Mouse (Mus musculus) stomach, embryonic 14.5 days (tissue): ENCODE measurements around the gene Ovol2. TPM values are rescaled to one million over a fixed set of nuclear protein-coding genes. Genes with fewer than 3 reads are reported as not detected.
A peak's percentile ranks its signal among the peaks of the same experiment; 100 is the strongest.

Experiments
- ATAC-seq: fragments of 200-750 bp; cut with Nextera tagmentation; 2 replicates; pipeline ENCODE4 v1.8.0; 2017; ENCODE audit warnings: low read depth, moderate TSS enrichment; ENCODE audit not compliant: insufficient number of reproducible peaks, insufficient read depth, low FRiP score
- H3K27ac ChIP-seq: fragments of 300-500 bp; sonication (generic); 2 replicates; pipeline ENCODE4 v1.5.1; 2014; ENCODE audit warnings: mild to moderate bottlenecking, low read length, moderate library complexity, mixed read lengths
- H3K27me3 ChIP-seq: fragments of 300-500 bp; sonication (generic); 2 replicates; pipeline ENCODE4 v1.6.1; 2014; ENCODE audit warnings: low read length, control low read depth, mixed read lengths; ENCODE audit not compliant: control insufficient read depth, insufficient read depth
- H3K36me3 ChIP-seq: fragments of 300-500 bp; sonication (generic); 2 replicates; pipeline ENCODE4 v1.6.1; 2014; ENCODE audit warnings: mild to moderate bottlenecking, control low read depth, low read length, moderate library complexity, mixed read lengths; ENCODE audit not compliant: control insufficient read depth, insufficient read depth
- H3K4me1 ChIP-seq: fragments of 300-500 bp; sonication (generic); 2 replicates; pipeline ENCODE4 v1.6.1; 2014; ENCODE audit warnings: low read length, control low read depth, mixed read lengths; ENCODE audit not compliant: control insufficient read depth, insufficient read depth
- H3K4me2 ChIP-seq: fragments of 300-500 bp; sonication (generic); replicated peaks from 2 replicates; pipeline ENCODE4 v1.6.1; 2014; ENCODE audit warnings: low read depth, low read length, control low read depth
- H3K4me3 ChIP-seq: fragments of 300-500 bp; sonication (generic); 2 replicates; pipeline ENCODE4 v1.5.1; 2014; ENCODE audit warnings: low read depth, low read length, control low read depth
- H3K9ac ChIP-seq: fragments of 300-500 bp; sonication (generic); replicated peaks from 2 replicates; pipeline ENCODE4 v1.6.1; 2014; ENCODE audit warnings: low read depth, mild to moderate bottlenecking, control low read depth, low read length, moderate library complexity, mixed read lengths
- H3K9me3 ChIP-seq: fragments of 300-500 bp; sonication (generic); 2 replicates; pipeline ENCODE4 v1.6.1; 2016; ENCODE audit warnings: low read depth, low read length, control low read depth; ENCODE audit not compliant: control insufficient read depth
- WGBS: fragments of 180-500 bp; shearing (Covaris S2); extraction: QIAGEN DNeasy Blood & Tissue Kit; methylation state at CpG from one replicate; pipeline ENCODE4 v1.1.7; 2014; 5-methylcytosine and 5-hydroxymethylcytosine counted together
- polyA plus RNA-seq: library from polyadenylated mRNA; unstranded; fragments of >200 nt; fragmentation: Nextera tagmentation; extraction: Ambion mirVana; gene quantifications from 2 replicates; pipeline ENCODE4 v1.2.1, GENCODE M21; 2014

Ovol2 gene
- polyA plus RNA-seq, 1 experiment from 2014 or later = 4.0 TPM

GRCm38 (mm10) chr2:144268446-144269305, 63.3 kb downstream of the Ovol2 start:
- Histone ChIP-seq H3K27me3 (no peaks in the 10 kb centered on the region), H3K27ac (no peak overlapping the region), H3K4me2 (peak overlapping the region; percentile 68), H3K4me3 (peak overlapping the region; percentile 96), H3K4me1 (peaks cover 27% of the 10 kb centered on the region), H3K36me3 (0 out of 2 replicates have a peak, but pooled peaks cover 3% of the 10 kb centered on the region), H3K9me3 (no peaks in the 10 kb centered on the region), H3K9ac (peak overlapping the region; percentile 98)
- 8% methylated on average over 6 of the region's 6 CpGs for WGBS
- ATAC-seq = no peak

- peaks cover 27% of the 10 kb centered on the region for H3K4me1 ChIP-seq
- no peak for ATAC-seq
- H3K27me3 ChIP-seq = no peaks in the 10 kb centered on the region
- no peak overlapping the region for H3K27ac ChIP-seq
- H3K4me3 ChIP-seq = peak overlapping the region; percentile 96
- 0 out of 2 replicates have a peak overlapping the region, but pooled peaks have one; percentile 14 for H3K9ac ChIP-seq
- H3K36me3 ChIP-seq = 0 out of 2 replicates have a peak, but pooled peaks cover 3% of the 10 kb centered on the region
- H3K4me2 ChIP-seq = peak overlapping the region; percentile 68
- 37% methylated on average over 1 of the region's 1 CpGs for WGBS
- no peaks in the 10 kb centered on the region for H3K9me3 ChIP-seq
Observed at GRCm38 (mm10) chr2:144267731-144268015, 64.3 kb downstream of the Ovol2 start.

GRCm38 (mm10) chr2:144267004-144267730, 64.8 kb downstream of the Ovol2 start:
- 50% methylated on average over 5 of the region's 5 CpGs for WGBS
- no peak overlapping the region for H3K9ac ChIP-seq
- no peak overlapping the region for H3K27ac ChIP-seq
- H3K4me2 ChIP-seq = peak overlapping the region; percentile 68
- H3K4me3 ChIP-seq = no peak overlapping the region
- no peaks in the 10 kb centered on the region for H3K27me3 ChIP-seq
- H3K36me3 ChIP-seq = 0 out of 2 replicates have a peak, but pooled peaks cover 3% of the 10 kb centered on the region
- H3K9me3 ChIP-seq = no peaks in the 10 kb centered on the region
- H3K4me1 ChIP-seq = peaks cover 27% of the 10 kb centered on the region
- ATAC-seq = no peak

- WGBS = 31% methylated on average over 4 of the region's 4 CpGs
- peaks cover 6% of the 10 kb centered on the region; the same call in 1 of the 2 replicates for H3K36me3 ChIP-seq
- no peak overlapping the region for H3K4me3 ChIP-seq
- H3K27me3 ChIP-seq = no peaks in the 10 kb centered on the region
- no peak overlapping the region; the same call in 1 of the 2 replicates for H3K4me2 ChIP-seq
- no peak overlapping the region for H3K27ac ChIP-seq
- H3K9me3 ChIP-seq = no peaks in the 10 kb centered on the region
- ATAC-seq = no peak
- peaks cover 27% of the 10 kb centered on the region for H3K4me1 ChIP-seq
- no peak overlapping the region for H3K9ac ChIP-seq
Observed at GRCm38 (mm10) chr2:144265916-144266683, 65.8 kb downstream of the Ovol2 start.

GRCm38 (mm10) chr2:144265120-144265488, 66.8 kb downstream of the Ovol2 start:
- Histone ChIP-seq H3K9me3 (no peaks in the 10 kb centered on the region), H3K36me3 (peaks cover 14% of the 10 kb centered on the region; the same call in 1 of the 2 replicates), H3K27me3 (no peaks in the 10 kb centered on the region), H3K4me3 (no peak overlapping the region), H3K4me2 (no peak overlapping the region), H3K27ac (no peak overlapping the region), H3K9ac (no peak overlapping the region), H3K4me1 (peaks cover 27% of the 10 kb centered on the region)
- WGBS = 68% methylated on average over 3 of the region's 3 CpGs
- no peak for ATAC-seq

GRCm38 (mm10) chr2:144264398-144265119, 67.4 kb downstream of the Ovol2 start:
- peaks cover 18% of the 10 kb centered on the region; the same call in 1 of the 2 replicates for H3K36me3 ChIP-seq
- H3K27me3 ChIP-seq = no peaks in the 10 kb centered on the region
- H3K9me3 ChIP-seq = no peaks in the 10 kb centered on the region
- H3K4me1 ChIP-seq = peaks cover 27% of the 10 kb centered on the region
- H3K9ac ChIP-seq = no peak overlapping the region
- H3K4me3 ChIP-seq = no peak overlapping the region
- 74% methylated on average over 5 of the region's 5 CpGs for WGBS
- H3K27ac ChIP-seq = no peak overlapping the region
- no peak overlapping the region for H3K4me2 ChIP-seq
- ATAC-seq = no peak

- ATAC-seq = no peak
- 85% methylated on average over 2 of the region's 2 CpGs for WGBS
- Histone ChIP-seq H3K9me3 (no peaks in the 10 kb centered on the region), H3K27ac (no peak overlapping the region), H3K9ac (no peak overlapping the region), H3K4me1 (peaks cover 15% of the 10 kb centered on the region), H3K27me3 (no peaks in the 10 kb centered on the region), H3K4me3 (no peak overlapping the region), H3K4me2 (no peak overlapping the region), H3K36me3 (peaks cover 35% of the 10 kb centered on the region)
Observed at GRCm38 (mm10) chr2:144262837-144263236, 69.1 kb downstream of the Ovol2 start.
